Mouse (Mus musculus): ENCODE measurements at regions not wholly inside any gene's neighbourhood (a gene's known extent, or its start where the extent isn't known, plus 50 kb on each side); places are given as distances from the start of the nearest gene placed in this dataset.

DNA sequence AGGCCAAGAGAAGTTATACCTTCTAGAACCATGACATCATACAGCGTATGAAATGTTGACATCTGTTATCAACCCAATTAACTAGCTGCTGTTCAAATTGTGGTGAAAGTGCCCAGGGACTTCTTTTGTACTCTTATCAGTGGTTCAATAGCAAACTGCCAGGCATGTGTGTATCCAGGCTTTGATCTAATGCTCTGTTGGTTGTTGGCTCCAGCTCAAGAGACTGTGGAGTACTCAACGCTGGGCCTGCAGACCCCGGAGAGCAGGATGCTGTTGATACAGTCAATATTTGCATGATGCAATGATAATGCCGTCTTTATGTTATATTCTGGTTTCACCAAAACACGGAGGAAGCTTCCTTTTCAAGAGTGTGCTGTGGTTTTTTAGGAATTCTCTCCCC, 102.9 kb downstream of the Mbip start:
- TF ChIP-seq POLR2A (IDR thresholded peaks at IDR 0.05; ENCODE audit: low read depth, low read length) (no peak), CTCF (IDR thresholded peaks at IDR 0.05; ENCODE audit: extremely low read depth, insufficient read length, insufficient replicate concordance, low read depth, low read length) (no peak)

Data from small intestine, adult 2 months (tissue).